Mouse (Mus musculus): ENCODE measurements around the gene Tinagl1.
A peak's percentile ranks its signal among the peaks of the same experiment; 100 is the strongest.

Gene Tinagl1

DNA sequence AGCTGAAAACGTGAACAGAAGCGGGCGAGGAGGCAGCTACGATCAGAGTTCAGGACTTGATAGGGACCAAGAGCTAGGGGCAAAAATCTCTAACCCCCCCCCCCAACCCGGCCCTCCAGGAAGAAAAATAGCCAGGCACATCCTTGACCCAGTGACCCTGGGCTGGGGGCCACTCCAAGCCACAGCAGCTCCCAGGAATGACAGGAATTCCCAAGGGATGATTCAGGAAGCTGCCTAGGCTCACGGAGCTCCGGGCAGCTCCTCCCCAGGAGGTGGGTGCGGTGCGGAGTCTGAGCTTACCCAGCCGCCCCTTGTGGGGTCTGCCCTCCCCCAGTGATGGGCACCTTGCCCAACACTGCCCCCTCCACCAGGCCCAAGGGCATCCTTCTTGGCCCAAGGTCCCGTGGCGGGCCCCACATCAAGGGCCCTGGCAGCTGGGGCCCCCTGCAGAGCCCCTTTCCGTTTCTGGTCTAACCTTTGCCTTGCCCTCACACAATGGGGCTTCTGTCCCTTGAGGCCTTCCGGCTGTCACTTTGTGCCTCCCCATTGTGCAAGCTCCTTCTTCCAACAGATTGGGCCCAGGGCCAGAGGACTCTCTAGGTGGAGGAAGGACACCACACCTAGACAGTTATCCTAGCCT, at the start of gene Tinagl1:
Gene Tinagl1 (minus strand): TSS at position 51 of the 640 bp plus-strand sequence.
- DNase-seq (ENCODE audit: low spot score in 2 of 2) = peak; percentile 53 to 74

DNA sequence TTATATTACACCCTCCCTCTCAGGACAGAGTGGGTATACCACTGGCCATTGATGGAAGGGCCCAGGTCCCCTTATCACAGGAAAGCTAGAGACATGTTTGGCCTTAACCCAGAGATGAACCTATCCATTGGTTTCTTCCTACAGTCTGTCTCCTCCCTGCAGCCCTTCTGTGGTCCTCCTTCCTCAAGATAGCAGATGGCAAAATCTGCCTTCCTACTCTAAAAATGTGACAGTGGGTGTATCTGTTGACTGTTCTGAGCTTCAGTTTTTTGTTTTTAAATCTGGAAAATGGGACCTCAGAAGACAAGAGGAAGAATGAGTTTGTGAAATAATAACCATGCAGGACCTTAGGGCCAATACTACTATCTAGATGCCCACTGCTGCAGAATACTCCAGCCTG, 49.1 kb upstream of the Tinagl1 start:
- DNase-seq (ENCODE audit: low spot score in 2 of 2) = no peak

DNA sequence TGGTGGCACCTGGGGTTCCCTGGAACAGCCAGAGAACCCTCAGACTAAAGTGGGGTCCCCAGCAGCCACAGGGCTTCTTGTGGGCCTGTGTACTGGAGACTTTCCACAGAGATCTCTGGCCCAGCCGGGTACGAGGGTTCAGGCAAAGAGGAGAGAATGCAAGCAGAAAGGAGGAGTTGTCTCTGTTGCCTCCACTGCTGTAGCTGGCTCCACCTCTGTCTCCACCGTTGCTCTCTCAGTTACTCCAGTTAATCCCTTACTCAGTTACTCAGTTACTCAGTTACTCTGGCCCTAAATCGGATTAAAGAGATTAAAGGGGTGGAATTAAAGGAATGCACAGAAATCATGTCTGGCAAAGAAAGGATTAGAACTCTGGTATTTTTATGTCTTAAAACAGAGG, 47.3 kb upstream of the Tinagl1 start, which contains the start of gene Gm853:
Gene Gm853 (minus strand): TSS at position 223 of the 400 bp plus-strand sequence.
- DNase-seq (ENCODE audit: low spot score in 2 of 2) = no peak

DNA sequence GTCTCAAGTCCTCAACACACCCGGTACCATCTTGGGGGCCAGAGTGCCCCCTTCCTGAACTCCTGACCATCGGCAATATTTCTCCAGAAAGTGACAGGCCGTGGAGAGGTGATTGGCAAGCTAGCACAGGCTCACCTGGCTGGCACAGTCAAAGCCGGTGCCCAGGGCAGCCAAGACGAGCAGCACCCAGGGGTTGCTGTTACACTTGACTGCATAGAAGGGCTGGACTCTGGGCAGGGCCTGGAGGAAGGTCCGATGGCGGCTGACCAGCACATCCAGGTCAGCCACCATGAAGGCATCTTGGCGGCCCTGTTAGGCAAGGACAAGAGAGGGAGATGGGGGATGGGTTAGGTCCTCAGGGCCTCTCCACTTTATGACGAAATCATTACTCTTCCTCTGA, 45.3 kb upstream of the Tinagl1 start:
- no peak for DNase-seq (ENCODE audit: low spot score in 2 of 2)

GRCm38 (mm10) chr4:130215392-130215791, 40.5 kb upstream of the Tinagl1 start:
- DNase-seq (ENCODE audit: low spot score in 2 of 2) = no peak

DNA sequence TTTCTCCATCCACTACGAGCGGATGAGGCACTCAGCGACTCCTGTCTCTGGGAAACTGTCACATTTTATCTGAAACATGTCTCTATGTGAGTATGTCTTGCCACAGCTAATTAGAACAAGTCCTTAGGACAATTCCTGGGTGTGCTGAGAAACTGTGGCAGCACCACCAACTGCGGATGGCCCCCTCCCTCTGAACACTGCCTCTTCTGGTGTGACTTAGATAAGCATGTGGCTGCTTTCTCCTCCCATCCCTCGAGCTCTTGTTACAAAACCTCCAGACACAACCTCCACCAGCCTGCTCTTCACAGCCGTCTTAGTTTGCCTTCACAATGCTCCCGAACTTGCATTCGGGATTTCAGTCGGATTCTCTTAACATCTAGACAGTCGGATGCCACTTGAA, 38.9 kb upstream of the Tinagl1 start:
- DNase-seq (ENCODE audit: low spot score in 2 of 2) = no peak

- no peak for DNase-seq (ENCODE audit: low spot score in 2 of 2)
These were observed 38.3 kb upstream of the Tinagl1 start for GRCm38 (mm10) chr4:130213197-130213596.

DNA sequence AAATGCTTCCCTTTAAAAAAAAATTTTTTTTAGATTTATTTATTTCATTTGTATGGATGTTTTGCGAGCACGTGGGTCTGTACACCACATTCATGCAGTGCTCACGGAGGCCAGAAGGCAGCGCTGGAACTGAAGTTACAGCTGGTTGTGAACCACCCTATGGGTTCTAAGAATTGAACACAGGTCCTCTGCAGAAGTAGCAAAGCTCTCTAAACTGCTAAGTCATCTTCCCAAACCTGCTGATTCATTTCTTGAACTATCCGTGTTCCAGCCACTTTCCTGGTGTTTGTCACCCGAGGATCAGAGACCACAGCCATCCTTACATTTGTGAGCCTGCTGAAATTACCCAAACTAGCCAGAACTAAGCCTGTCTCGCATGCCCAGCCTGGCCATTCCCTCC, 37.5 kb upstream of the Tinagl1 start:
- DNase-seq (ENCODE audit: low spot score in 2 of 2) = no peak

GRCm38 (mm10) chr4:130211870-130212269, 36.9 kb upstream of the Tinagl1 start:
- no peak for DNase-seq (ENCODE audit: low spot score in 2 of 2)

- peak; percentile 31 to 75 for DNase-seq (ENCODE audit: low spot score in 2 of 2)
These were observed 24.1 kb upstream of the Tinagl1 start for GRCm38 (mm10) chr4:130198694-130199670.

DNA sequence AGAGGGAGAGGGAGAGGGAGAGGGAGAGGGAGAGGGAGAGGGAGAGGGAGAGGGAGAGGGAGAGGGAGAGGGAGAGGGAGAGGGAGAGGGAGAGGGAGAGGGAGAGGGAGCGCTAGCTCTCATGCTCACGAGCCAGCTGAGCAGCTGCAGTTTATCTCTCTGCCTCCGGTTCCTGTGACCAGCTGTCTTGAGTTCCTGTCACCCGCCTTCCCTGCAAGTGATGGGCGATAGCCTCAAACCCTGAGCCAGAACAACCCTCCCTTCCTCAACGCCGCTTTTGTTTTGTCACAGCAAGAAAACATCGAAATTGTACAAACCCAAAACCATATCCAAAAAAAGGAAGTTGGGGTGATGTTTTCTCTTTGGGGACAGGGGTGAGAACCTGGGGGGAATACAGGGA, 21.6 kb upstream of the Tinagl1 start:
- DNase-seq (ENCODE audit: low spot score in 2 of 2) = no peak

DNA sequence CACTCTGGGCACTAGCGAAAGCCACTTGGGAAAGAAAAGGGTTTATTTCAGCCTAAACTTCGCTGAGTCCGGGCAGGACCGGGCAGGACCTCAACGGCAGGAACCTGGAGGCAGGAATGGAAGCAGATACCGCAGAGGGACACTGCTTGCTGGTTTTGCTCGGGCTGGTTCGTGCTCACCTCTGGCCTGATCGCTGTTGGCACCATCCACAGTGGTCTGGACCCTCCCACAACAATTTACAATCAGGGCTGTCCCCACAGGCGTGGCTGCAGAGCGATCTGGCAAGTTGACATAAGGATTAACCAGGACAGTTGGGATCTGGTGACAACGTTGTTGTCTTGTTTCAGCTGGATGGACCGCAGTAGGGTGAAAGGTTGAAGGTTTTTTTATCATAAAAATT, 21.0 kb upstream of the Tinagl1 start:
- DNase-seq (ENCODE audit: low spot score in 2 of 2) = no peak

GRCm38 (mm10) chr4:130192266-130192665, 17.3 kb upstream of the Tinagl1 start:
- no peak for DNase-seq (ENCODE audit: low spot score in 2 of 2)

- DNase-seq (ENCODE audit: low spot score in 2 of 2) = no peak
These were observed 14.7 kb upstream of the Tinagl1 start for GRCm38 (mm10) chr4:130189606-130190005.

- peak; percentile 63 to 80 for DNase-seq (ENCODE audit: low spot score in 2 of 2)
These were observed 13.9 kb upstream of the Tinagl1 start for GRCm38 (mm10) chr4:130188806-130189297.

DNA sequence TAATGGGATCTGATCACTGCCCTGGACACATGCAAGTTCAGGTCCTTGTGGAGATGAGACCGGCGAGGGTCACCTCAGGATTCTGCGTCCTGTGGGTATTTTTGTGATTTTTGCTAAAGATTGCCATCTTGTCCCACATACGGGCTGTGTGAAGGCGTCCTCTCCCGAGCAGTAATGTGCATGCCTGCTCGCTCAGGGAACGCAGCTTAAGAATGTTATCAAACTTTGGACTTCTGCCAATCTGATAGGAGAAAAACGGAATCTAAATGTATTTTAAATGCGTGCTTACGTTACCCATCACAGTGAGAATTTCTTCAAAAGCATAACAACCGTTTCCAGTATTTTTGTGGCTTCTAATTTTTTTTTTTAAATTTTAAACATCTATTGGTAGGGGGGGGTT, 12.0 kb upstream of the Tinagl1 start:
- DNase-seq (ENCODE audit: low spot score in 2 of 2) = no peak

GRCm38 (mm10) chr4:130186450-130186849, 11.5 kb upstream of the Tinagl1 start:
- DNase-seq (ENCODE audit: low spot score in 2 of 2) = no peak

DNA sequence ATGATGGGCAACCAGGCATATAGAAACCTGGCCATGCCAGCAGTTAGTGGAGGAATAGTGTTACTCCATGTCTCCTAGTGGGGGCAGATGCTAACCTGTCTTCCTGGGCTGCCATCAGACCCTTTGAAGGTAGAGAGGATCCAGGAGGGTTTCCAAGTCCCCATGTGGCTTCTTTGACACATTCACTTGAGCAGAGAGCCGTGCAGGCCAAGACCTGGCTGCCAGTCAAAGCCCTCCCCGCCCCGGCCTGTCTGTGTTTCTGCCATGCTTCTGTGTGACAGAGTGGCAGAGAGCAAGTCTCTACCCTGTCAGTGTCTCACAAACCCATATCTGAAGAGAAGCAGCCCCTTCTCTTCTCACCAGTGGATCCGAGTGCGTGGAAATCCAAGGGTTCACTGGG, 9.0 kb upstream of the Tinagl1 start:
- no peak for DNase-seq (ENCODE audit: low spot score in 2 of 2)

DNA sequence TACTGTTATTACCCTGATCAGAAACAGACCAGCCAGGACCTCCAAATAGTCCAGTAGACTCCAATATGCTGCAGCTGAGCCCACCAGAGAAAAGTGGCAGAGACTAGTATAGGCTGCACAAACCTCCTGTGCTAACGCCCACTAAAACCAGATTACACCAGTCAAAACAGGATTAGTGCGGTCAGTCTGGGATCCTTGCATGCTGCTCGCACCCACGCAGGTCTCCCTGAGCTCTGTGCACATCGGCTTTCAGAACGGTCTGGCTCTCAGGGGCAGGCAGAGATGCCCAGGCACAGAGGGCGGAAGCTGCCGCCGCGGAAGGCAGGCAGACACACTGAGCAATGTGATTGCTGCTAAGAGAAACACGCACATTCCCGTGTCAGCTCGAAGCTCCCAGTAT, 8.1 kb upstream of the Tinagl1 start:
- DNase-seq (ENCODE audit: low spot score in 2 of 2) = no peak

GRCm38 (mm10) chr4:130181886-130182285, 7.0 kb upstream of the Tinagl1 start:
- DNase-seq (ENCODE audit: low spot score in 2 of 2) = peak; percentile 47 to 56

DNA sequence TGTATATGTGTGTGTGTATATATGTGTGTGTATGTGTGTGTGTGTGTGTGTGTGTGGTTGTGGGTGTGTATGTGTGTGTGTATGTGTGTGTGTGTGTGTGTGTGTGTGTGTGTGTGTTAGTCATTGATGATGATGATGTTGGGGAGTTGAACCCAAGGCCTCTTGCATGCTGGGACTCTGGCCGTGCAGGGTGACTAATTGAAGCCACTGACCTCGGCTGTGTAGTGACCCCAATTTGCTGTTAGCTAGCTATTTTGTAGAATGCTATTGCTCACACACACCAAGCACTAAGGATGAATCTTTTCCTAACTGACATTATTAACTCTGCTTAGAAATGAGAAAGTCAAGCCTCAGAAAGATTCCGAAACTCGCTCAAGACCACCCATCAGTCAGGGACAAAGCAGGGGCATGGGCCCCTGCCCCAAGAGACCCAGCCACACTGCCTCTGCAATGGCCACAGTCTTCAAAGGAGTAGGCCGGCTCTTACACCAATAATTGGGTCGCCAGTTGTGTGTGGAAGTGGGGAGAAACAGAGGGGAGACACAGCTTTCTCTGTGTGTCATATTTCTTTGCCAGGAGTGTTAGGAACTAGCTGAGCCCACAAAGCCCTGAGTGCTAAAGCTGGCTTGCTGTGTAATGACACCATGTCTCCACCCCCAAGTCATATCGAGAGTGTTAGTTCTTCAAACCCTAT, 6.1 kb upstream of the Tinagl1 start:
- no peak for DNase-seq (ENCODE audit: low spot score in 2 of 2)

GRCm38 (mm10) chr4:130179876-130180275, 5.0 kb upstream of the Tinagl1 start:
- no peak for DNase-seq (ENCODE audit: low spot score in 2 of 2)

All from heart, adult 9 months (tissue).